Mouse (Mus musculus) limb, embryonic 14.5 days (tissue): ENCODE results near the gene Arid5b. TPM values are rescaled to one million over a fixed set of nuclear protein-coding genes. Genes with fewer than 3 reads are reported as not detected.

Source experiments
- ATAC-seq: fragments of 200-750 bp; cut with Nextera tagmentation; 2 replicates; pipeline ENCODE4 v1.8.0; 2017; ENCODE audit warnings: low read depth, moderate number of reproducible peaks, moderate TSS enrichment; ENCODE audit not compliant: low FRiP score
- DNase-seq: peaks from one replicate; pipeline ENCODE4 v3.0.0-alpha.2; 2015; ENCODE audit warnings: low spot score
- H3K27ac ChIP-seq: fragments of 300-500 bp; sonication (generic); replicated peaks from 2 replicates; pipeline ENCODE4 v1.5.1; 2014; ENCODE audit warnings: low read depth, mild to moderate bottlenecking, low read length, moderate library complexity, mixed read lengths
- H3K27me3 ChIP-seq: fragments of 300-500 bp; sonication (generic); 2 replicates; pipeline ENCODE4 v1.6.1; 2014; ENCODE audit warnings: low read length, mixed read lengths; ENCODE audit not compliant: control insufficient read depth, insufficient read depth
- H3K36me3 ChIP-seq: fragments of 300-500 bp; sonication (generic); 2 replicates; pipeline ENCODE4 v1.6.1; 2014; ENCODE audit warnings: mild to moderate bottlenecking, low read length, moderate library complexity, mixed read lengths; ENCODE audit not compliant: control insufficient read depth, insufficient read depth
- H3K4me1 ChIP-seq: fragments of 300-500 bp; sonication (generic); 2 replicates; pipeline ENCODE4 v1.6.1; 2014; ENCODE audit warnings: antibody characterized with exemption, low read length, mixed read lengths; ENCODE audit not compliant: control insufficient read depth, insufficient read depth
- H3K4me2 ChIP-seq: fragments of 300-500 bp; sonication (generic); replicated peaks from 2 replicates; pipeline ENCODE4 v1.6.1; 2014; ENCODE audit warnings: low read depth, mild to moderate bottlenecking, low read length, moderate library complexity; ENCODE audit not compliant: severe bottlenecking
- H3K4me3 ChIP-seq: fragments of 300-500 bp; sonication (generic); replicated peaks from 2 replicates; pipeline ENCODE4 v1.5.1; 2014; ENCODE audit warnings: low read length
- H3K9ac ChIP-seq: fragments of 300-500 bp; sonication (generic); 2 replicates; pipeline ENCODE4 v1.6.1; 2014; ENCODE audit warnings: mild to moderate bottlenecking, low read depth, low read length, moderate library complexity; ENCODE audit not compliant: severe bottlenecking
- H3K9me3 ChIP-seq: fragments of 300-500 bp; sonication (generic); 2 replicates; pipeline ENCODE4 v1.6.1; 2016; ENCODE audit warnings: low read length; ENCODE audit not compliant: control insufficient read depth
- POLR2A ChIP-seq: fragments of 200-500 bp; IDR thresholded peaks from 2 replicates; pipeline ENCODE4 v1.8.0; 2012; ENCODE audit warnings: inconsistent platforms, mild to moderate bottlenecking, moderate library complexity, borderline replicate concordance; ENCODE audit not compliant: insufficient read depth, insufficient read length; ENCODE audit errors: extremely low read depth
- WGBS: fragments of 180-500 bp; shearing (Covaris S2); extraction: QIAGEN DNeasy Blood & Tissue Kit; methylation state at CpG from one replicate; pipeline ENCODE4 v1.1.7; 2014; 5-methylcytosine and 5-hydroxymethylcytosine counted together
- polyA plus RNA-seq, 2 experiments: library from polyadenylated mRNA; depleted of rRNA in 1 of 2; stranded (reverse) in 1 of 2; unstranded in 1 of 2; fragments of >200 nt; fragmentation: Nextera tagmentation in 1 of 2; extraction: Ambion mirVana in 1 of 2; gene quantifications; 2 replicates each; pipeline versions ENCODE4 v1.2.1 to v1.2.3; 2012 to 2014

Arid5b gene
- polyA plus RNA-seq, 2 experiments, result 14.1 to 41.0 TPM

DNA sequence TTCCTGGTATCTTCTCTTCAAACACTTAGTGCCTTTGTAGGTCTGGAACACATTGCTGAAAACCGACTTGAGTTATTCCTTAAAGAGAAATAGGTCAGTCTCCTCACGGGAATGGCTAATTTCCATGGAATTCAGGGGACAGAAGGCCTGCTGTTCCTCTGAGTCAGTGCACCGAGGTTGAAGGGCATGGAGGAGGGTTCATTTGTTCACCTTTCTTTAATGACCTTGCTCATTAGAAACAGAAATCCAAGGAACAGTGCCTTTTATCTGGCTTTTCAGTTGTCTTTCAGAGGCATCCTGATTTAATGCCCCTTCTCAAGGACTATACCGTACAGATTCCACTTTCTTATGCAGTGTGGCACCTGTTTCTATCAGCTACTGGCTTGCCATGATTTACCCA, 18.9 kb downstream of the Arid5b start:
- H3K4me1 ChIP-seq, result peaks cover 4% of the 10 kb centered on the region; the same call in 1 of the 2 replicates
- H3K27me3 ChIP-seq, result no peaks in the 10 kb centered on the region
- no peak for DNase-seq
- H3K27ac ChIP-seq, result no peak overlapping the region
- H3K4me2 ChIP-seq, result no peak overlapping the region
- peaks cover 8% of the 10 kb centered on the region; the same call in 1 of the 2 replicates for H3K36me3 ChIP-seq
- TF ChIP-seq POLR2A, result no peak
- no peaks in the 10 kb centered on the region for H3K9me3 ChIP-seq
- no peak for ATAC-seq
- 30% methylated on average over 4 of the region's 4 CpGs for WGBS
- no peak overlapping the region for H3K4me3 ChIP-seq
- H3K9ac ChIP-seq, result no peak overlapping the region

DNA sequence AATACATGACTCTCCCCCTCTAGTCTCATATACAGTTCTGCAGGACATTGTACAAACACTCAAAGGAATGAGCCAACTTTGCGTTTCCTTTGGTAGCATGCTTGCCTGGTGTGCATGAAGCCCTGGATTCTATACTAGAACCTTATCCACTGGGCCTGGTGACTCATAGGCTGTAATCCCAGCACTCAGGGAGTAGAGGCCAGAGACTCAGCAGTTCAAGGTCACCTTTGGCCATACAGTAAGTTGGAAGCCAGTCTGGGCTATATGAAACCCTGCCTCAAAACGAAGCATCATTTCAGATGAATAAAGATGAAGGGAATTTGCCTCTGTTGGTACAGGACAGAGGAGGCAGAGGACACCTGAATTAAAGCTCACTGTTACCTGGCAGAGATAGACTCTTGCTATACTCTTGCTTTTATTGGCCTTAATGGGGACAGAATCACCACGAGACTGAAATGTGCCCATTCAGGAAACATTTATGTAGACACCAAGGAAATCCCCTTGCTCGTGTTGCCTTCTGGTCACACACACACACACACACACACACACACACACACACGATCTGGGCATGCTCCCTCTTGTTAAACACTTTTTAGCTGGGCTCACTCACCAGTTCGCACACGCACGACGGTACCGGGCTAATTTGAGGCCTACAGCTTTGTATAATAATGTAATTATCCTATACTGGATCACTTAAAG, 21.0 kb downstream of the Arid5b start:
- TF ChIP-seq POLR2A, result no peak
- Histone ChIP-seq H3K9ac (no peak overlapping the region), H3K4me2 (no peak overlapping the region), H3K27me3 (no peaks in the 10 kb centered on the region), H3K4me1 (peaks cover 4% of the 10 kb centered on the region; the same call in 1 of the 2 replicates), H3K4me3 (no peak overlapping the region), H3K27ac (no peak overlapping the region), H3K36me3 (0 out of 2 replicates have a peak, but pooled peaks cover 7% of the 10 kb centered on the region), H3K9me3 (no peaks in the 10 kb centered on the region)
- DNase-seq (no peak), ATAC-seq (no peak)
- WGBS, result 83% methylated on average over 10 of the region's 10 CpGs

DNA sequence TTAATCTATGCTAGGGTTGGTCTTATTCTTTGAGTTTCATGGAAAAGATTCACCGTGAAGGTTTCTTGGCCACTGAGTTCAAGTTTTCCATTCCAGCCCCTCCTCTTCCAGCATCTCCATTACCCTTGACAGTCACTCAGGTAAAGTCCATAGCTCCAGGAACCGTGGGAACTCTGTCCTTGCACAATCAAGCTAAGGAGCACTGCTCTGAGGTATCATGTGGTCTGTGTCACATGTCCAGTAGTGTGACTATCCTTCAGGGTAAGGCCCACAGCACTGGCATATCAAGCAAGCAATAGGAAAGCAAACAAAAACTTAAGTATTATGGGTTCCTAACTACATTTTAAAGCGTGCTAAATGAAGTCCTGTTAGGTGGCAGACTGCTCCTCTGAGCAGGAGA, 22.4 kb downstream of the Arid5b start:
- no peak for ATAC-seq
- Histone ChIP-seq H3K4me2 (no peak overlapping the region), H3K4me1 (no peaks in the 10 kb centered on the region), H3K27ac (no peak overlapping the region), H3K9me3 (no peaks in the 10 kb centered on the region), H3K4me3 (no peak overlapping the region), H3K27me3 (no peaks in the 10 kb centered on the region), H3K36me3 (0 out of 2 replicates have a peak, but pooled peaks cover 7% of the 10 kb centered on the region), H3K9ac (no peak overlapping the region)
- TF ChIP-seq POLR2A, result no peak
- no peak for DNase-seq
- WGBS, result 77% methylated on average over 3 of the region's 3 CpGs

DNA sequence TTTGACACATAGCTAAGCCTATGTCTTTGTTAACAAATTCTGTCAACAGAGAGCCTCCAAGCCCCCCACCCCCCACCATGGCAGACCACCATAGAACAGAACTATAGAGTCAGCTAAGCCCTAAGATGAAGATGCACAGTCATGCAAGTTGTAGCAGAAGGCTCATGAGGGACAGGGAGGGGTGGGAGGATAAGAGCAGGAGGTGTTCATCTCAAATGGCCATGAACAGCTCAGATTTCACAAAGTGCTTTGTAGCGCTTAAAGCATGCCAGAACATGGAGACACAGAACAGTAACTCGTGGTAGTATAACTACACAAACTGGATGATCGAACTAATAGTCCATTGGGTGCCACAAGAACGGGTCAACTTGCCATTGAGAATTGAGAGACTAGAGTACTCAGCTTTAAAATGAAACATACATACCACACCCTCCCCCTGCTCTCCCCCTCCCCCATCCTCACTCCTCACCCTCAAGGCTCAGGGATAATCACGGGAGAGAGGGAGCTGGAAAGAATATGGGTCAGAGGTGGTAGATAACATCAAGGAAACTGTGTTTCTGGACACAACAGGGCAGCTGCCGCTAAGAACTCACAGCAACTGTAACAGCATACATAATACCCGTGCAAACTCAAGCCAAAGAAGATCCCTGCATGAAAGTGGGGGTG, 25.0 kb downstream of the Arid5b start:
- no peak for TF ChIP-seq POLR2A
- ATAC-seq, result peak; percentile 35
- Histone ChIP-seq H3K4me1 (peaks cover 4% of the 10 kb centered on the region), H3K4me2 (no peak overlapping the region), H3K27me3 (no peaks in the 10 kb centered on the region), H3K9ac (no peak overlapping the region), H3K9me3 (no peaks in the 10 kb centered on the region), H3K4me3 (no peak overlapping the region), H3K36me3 (0 out of 2 replicates have a peak, but pooled peaks cover 5% of the 10 kb centered on the region), H3K27ac (no peak overlapping the region)
- no peak for DNase-seq
- 74% methylated on average over 7 of the region's 7 CpGs for WGBS

DNA sequence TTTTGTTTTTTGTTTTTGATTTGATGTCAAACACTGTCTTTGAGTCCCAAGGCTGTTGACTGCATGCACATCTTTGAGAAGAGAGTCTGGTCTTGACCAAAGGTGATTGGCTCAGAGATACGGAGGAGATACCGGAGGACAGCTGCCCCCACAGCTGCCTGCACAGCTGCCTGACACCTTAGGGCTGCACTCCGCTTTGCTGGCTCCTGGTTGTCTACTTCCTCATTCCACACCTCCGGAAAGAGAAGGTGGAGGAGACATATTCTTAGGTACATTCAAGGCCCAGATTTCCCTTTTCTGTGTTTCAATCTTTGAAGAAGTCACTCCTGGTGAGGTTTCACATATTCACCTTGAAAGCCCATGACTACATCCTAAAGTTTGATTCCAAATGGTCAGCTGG, 25.9 kb downstream of the Arid5b start:
- DNase-seq, result no peak
- Histone ChIP-seq H3K9me3 (no peaks in the 10 kb centered on the region), H3K27ac (no peak overlapping the region), H3K36me3 (0 out of 2 replicates have a peak, but pooled peaks cover 5% of the 10 kb centered on the region), H3K9ac (no peak overlapping the region), H3K4me1 (peaks cover 10% of the 10 kb centered on the region), H3K27me3 (no peaks in the 10 kb centered on the region), H3K4me3 (no peak overlapping the region), H3K4me2 (no peak overlapping the region)
- no peak for ATAC-seq
- TF ChIP-seq POLR2A, result no peak
- WGBS, result 92% methylated on average over 4 of the region's 4 CpGs
